Mouse (Mus musculus) inflammation-experienced regulatory T-cells, adult 6 months (primary cell): ENCODE measurements around the gene Bpifb1. TPM values are rescaled to one million over a fixed set of nuclear protein-coding genes. Genes with fewer than 3 reads are reported as not detected.
"Not testable (repeated sequence)": the region's sequence is repeated elsewhere in the genome, so short reads cannot be mapped to it uniquely, and the experiment has no call there.

Experiments
- ATAC-seq: one replicate; pipeline ENCODE4 v1.8.0; 2017
- polyA plus RNA-seq, 3 experiments: library from polyadenylated mRNA; unstranded; fragments of 100-300 nt; shearing (Covaris generic); gene quantifications; one replicate each; pipeline ENCODE4 v1.2.1; 2017

The Bpifb1 gene
- polyA plus RNA-seq, 3 experiments from 2014 or later = not detected

- no peak for ATAC-seq
These were observed 21.3 kb downstream of the Bpifb1 start for GRCm38 (mm10) chr2:154211881-154212280.

DNA sequence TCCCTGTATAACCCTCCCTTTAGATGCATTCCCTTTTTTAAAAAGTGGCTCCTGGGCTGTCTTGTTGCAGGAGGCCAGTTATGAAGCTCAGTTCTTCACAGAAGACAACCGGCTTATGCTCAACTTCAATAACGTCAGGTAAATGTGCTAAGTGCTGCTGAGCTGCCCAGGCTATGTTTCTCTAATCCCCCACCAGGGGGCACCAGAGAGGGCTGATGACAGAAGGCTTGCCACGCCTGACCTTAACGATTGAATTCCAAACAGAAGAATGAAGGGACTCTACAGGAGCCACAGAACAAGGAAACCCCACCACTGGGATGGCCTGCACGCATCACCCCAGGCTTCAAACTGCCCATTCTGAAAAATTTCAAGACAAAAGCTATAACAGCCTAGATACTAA is 24.6 kb downstream of the Bpifb1 start:
- no peak for ATAC-seq

GRCm38 (mm10) chr2:154219950-154220349 is 29.3 kb downstream of the Bpifb1 start:
- no peak for ATAC-seq

- ATAC-seq = no peak
These were observed 32.8 kb downstream of the Bpifb1 start, which contains the start of gene Bpifb5 for GRCm38 (mm10) chr2:154223265-154223916. Bpifb5 (plus strand) TSS chr2:154223742.

GRCm38 (mm10) chr2:154223917-154224273 is 33.3 kb downstream of the Bpifb1 start:
- ATAC-seq = no peak

DNA sequence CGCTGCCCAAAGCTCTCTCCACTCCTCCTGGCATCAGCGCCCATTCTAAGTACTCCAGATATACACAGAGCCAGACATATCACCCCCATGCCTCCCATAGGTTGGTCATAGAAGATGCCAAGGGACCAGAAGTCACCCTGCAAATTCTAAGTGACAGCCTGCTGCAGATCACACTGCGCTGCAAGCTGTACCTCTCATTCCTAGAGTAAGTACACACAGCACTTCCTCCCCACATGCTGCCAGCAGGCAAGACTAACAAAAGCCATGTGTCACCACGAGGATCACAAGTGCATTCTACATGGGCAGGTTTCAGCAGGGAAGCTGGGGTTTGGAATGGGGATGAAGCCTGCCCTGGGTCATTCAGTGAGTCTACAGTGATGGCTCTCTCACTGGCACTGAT is 36.4 kb downstream of the Bpifb1 start:
- ATAC-seq = no peak

- ATAC-seq = no peak
These were observed 37.2 kb downstream of the Bpifb1 start for GRCm38 (mm10) chr2:154227830-154228229.

DNA sequence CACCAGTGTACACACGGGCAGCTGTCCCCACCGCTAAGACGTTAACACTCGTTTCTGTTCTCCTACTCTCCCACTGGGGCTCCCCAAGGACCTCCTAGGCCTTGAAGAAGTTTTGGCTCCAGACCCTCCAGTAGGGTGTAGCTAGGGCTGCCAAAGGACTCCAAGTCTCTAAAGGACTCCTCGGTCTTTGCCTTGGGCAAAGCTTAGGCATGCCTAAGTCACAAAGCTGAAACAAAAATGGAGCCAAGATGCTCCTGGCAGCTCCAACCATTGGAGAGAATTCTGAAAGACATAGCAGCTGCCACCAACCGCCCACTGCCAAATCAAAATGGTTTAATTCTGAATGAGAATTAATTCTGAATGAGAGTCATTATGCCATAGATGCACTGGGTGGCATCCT is 42.8 kb downstream of the Bpifb1 start:
- no peak for ATAC-seq

DNA sequence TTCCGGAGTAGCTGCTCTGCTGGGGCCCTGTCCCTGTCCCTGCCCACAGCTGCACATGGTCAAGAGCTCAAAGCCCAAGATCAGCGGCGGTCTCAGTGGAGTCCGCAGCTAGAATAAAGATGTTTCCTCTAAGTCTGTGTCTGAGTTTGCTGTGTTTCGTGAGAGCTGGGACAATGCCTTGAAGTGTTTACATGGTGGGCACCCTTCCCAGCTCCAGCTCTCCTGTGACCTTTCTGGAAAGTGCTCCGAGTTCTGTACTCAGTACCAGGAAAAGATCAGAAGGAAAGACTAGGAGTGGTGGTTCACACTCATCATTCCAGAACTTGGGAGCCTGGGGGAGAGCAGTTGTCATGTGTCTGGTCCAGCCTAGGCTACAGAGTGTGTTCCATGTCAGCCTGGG is 50.2 kb downstream of the Bpifb1 start:
- no peak for ATAC-seq

- not testable (repeated sequence) for ATAC-seq
These were observed 52.1 kb downstream of the Bpifb1 start for GRCm38 (mm10) chr2:154242726-154243125.

DNA sequence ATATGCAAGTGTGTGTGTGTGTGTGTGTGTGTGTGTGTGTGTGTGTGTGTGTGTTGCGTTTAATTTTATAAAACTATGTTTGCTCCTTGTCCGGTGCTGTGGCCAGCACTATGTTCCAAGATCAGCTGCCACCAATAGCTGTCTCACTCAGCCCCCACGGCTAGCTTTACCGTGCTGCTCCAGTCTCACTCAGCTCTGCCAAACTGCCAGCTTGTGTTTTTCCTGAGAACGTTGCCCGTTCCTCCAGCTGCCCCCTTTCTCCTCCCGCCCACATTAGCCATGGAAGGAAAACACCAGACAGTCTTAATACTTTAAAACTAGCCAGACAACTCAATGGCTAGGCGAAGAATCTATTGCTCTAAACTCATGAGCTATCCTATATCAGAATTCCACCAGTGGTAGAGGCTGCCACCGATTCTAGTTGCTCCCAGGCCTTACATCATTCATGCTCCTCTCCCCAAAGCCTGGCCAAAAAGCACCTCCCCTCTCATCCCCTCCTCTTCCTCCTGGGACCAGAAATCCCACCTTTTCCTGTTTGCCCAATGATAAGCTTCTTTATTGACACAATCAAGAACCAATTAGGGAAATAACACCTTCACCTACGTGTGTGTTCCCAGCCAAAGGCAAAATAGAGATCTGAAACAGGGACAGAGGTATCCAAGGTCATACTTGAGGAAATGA is 52.9 kb downstream of the Bpifb1 start:
- ATAC-seq = no peak

DNA sequence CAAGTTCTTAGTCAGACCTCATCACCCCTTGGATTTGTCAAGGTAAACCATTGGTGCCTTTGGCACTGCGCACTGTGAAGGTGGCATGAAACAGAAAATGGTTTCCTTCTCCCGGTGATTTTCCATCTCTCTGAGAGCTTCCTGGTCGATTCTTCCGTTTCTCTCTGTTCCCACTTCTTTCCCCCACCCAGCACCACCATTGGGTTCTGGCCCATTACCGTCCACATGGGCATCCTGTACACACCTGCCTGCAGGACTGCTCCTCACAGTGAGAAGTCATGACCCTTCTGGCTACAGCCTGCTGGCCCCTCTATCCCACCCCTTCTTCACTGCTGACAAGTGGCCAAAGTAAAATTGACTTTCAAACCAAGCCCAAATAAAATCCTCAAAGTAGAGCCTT is 54.7 kb downstream of the Bpifb1 start:
- ATAC-seq = no peak

- not testable (repeated sequence) for ATAC-seq
These were observed 64.6 kb downstream of the Bpifb1 start for GRCm38 (mm10) chr2:154255254-154255653.

DNA sequence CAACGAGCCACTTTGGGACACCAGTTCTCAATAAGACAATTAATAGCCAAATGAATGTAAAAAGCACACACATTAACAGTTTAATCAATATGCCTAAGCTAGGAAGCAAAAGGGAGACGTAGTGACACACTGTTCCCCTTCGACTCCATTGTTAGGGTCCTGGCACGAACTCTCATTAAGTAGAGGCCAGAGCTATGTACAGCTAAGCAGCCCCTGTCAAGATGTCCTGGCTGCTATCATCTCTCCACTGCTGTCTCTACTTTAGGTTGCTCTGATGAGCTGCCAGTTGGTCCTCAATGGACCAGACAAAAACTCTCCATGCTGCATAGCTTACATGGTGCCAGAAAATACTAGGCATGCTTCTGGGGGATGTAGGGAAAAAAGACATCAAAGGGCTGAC is 65.2 kb downstream of the Bpifb1 start:
- no peak for ATAC-seq

DNA sequence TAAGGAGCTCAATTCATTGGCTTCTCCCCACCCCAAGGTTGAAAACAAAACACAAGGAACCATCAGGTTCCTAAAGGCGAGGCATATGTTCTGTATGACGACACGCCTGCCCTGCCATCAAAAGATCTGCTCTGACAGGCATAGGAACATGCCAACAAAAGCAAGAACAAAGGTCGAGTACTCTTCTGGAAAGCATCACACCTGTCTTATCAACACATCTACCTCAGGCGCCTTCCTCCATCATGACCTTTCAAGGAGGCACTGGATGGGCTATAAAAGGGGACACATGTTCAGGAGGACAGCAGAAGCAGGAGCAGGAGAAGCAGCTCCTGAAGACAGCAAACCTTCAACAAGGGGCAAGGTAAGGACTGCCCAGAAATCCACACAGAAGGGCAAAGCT is 66.9 kb downstream of the Bpifb1 start, which contains the start of gene Bpifb9a:
Gene Bpifb9a, plus strand, starts transcription at position 301 of the 400 bp plus-strand sequence.
- not testable (repeated sequence) for ATAC-seq

DNA sequence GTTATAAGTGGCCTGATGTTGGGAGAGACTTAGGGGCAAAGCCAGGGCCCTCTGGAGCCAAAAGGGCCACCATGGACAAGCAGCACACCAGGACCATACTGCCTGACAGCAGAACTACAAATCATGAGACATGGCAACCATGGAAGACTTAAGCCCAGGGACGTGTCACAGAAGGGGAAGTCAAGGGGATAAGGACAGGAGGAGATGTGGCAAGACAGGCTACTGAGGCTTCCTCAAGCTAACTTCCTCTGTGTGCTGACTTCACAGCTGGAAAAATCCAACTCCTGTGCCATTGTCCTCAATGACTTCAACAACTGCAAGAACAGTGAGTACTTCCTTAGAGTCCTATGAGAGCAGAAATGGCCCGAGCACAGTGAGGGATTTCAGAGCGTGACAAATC is 73.8 kb downstream of the Bpifb1 start:
- ATAC-seq = not testable (repeated sequence)

Other genes with a start within 250 kb of the Bpifb1 start
- gene Bpifa6, start 215.9 kb upstream of the Bpifb1 start, polyA plus RNA-seq = not detected
- gene Bpifa2, start 182.6 kb upstream of the Bpifb1 start, polyA plus RNA-seq = not detected
- not detected for gene Bpifa3, start 60.5 kb upstream of the Bpifb1 start, polyA plus RNA-seq
- not detected for gene Bpifa1, start 47.9 kb upstream of the Bpifb1 start, polyA plus RNA-seq
- not detected for gene Bpifa5, start 28.2 kb upstream of the Bpifb1 start, polyA plus RNA-seq
- not detected for gene Bpifb5, start 32.9 kb downstream of the Bpifb1 start, polyA plus RNA-seq
- not detected for gene Bpifb9a, start 67.0 kb downstream of the Bpifb1 start, polyA plus RNA-seq
- not detected for gene Bpifb9b, start 116.4 kb downstream of the Bpifb1 start, polyA plus RNA-seq
- 10 to 100 TPM; 14.7 to 89.3 (median 50.7) TPM for gene Cdk5rap1, start 182.2 kb downstream of the Bpifb1 start, polyA plus RNA-seq
- gene Snta1, start 217.3 kb downstream of the Bpifb1 start, polyA plus RNA-seq = not detected
- gene Cbfa2t2, start 245.7 kb downstream of the Bpifb1 start, polyA plus RNA-seq = 10 to 100 TPM; 18.9 to 26.6 (median 25.6) TPM